Mouse (Mus musculus): ENCODE measurements at regions not wholly inside any gene's neighbourhood (a gene's known extent, or its start where the extent isn't known, plus 50 kb on each side); places are given as distances from the start of the nearest gene placed in this dataset.
A peak's percentile ranks its signal among the peaks of the same experiment; 100 is the strongest.

- DNase-seq (ENCODE audit: low spot score): peak; percentile 1
Measured at GRCm38 (mm10) chr10:126641792-126642289, 259.3 kb downstream of the Atp23 start.

GRCm38 (mm10) chr10:126634731-126635130 lies 266.4 kb downstream of the Atp23 start:
- no peak for DNase-seq (ENCODE audit: low spot score)

DNA sequence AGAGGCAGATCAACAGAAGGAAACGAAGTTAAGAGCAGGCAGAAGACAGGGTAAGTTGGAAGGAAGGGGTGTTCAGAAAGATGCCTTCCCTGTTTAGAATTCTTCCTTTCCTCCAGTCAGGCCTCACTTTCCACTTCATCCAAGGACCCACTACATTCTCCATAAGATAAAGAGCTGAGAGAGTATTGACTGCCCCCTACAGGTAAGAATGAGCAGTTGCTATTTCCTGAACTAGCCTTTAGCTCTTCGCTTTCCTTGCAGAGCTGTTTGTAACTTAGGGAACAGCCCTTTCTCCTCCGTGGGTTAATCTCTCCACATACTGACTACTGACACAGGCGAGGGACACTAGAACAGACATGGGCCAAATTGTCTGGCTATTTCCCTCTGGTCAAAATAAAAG lies 273.1 kb downstream of the Atp23 start:
- no peak for DNase-seq (ENCODE audit: low spot score)

- no peak for DNase-seq (ENCODE audit: low spot score)
Measured at GRCm38 (mm10) chr10:126625466-126625865, 275.7 kb downstream of the Atp23 start.

DNA sequence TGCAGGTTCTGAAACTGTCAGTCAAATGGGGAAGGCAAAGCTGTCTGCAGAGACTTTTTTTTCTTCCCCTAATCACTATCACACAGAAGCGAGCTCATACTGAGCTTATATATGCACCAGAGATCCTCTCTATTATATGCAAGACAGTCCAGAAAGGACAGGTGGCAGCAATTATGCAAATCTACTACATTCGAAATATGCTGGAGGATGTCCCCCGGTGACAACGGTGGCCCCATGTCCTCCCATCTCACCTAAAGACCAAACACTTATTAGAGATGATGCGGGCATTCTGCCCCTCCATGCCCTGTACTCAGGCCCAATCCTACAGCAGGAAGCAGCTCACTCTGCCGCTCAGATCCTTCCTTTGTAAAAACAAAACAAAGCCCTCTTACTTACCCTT lies 280.4 kb downstream of the Atp23 start:
- no peak for DNase-seq (ENCODE audit: low spot score)

DNA sequence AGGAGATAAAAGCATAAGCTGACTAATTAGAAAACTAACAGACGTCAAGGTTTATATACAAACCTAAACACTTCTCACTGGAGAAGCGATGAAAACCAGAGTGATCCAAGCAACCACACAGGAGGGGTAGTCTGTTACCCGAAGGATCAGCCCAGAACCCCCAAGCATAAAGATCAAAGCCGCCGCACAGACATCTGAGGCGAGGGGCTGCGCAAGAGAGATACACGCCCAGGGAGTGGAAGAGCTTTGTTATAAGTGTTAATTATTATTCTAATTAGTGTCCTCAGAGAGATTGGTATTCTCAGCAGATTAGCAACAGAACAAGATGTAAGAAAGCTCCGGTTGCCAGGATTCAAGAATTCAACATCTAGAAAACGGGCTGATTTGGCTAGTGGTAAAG lies 281.2 kb downstream of the Atp23 start:
- DNase-seq (ENCODE audit: low spot score): no peak

DNA sequence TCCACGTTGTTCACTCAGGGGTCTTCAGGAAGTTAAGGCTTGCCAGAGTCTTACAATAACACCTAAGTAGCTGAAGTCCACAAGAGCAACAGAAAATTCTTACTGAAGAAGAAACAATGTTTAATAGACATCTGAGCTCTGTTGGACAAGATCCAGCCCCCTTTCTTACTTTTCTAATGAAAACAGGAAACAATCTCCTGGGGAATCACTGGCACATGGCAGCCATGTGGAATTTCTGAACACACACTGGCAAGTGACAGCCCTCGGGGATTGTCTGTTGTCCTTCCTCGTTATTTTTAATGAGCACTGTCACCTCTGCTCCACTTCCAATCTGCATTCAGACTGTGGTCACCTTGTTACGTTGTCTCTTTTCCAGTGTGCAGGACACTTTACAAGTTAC lies 288.9 kb downstream of the Atp23 start:
- no peak for DNase-seq (ENCODE audit: low spot score)

GRCm38 (mm10) chr10:126610506-126610905 lies 290.6 kb downstream of the Atp23 start:
- DNase-seq (ENCODE audit: low spot score): no peak

- no peak for DNase-seq (ENCODE audit: low spot score)
Measured at GRCm38 (mm10) chr10:126599686-126600085, 301.5 kb downstream of the Atp23 start.

DNA sequence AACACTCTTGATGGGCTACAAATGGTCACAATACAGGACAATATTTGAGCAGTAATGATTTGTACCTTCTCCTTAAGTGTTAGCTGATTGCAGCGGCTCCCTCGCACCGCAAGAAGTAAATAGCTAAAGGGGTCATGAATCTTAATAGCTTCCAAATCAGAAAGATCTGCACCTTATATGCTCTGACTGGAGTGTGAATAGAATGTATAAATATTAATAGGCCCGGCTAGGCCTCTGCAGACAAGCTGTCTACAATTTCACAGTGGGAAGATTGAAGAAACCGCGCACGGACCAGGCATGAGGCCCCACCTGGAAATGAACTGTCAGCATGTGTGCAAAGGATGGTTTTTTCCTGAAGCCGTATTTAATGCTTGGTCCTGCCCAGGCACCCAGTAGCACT lies 333.0 kb downstream of the Atp23 start:
- DNase-seq (ENCODE audit: low spot score): no peak

GRCm38 (mm10) chr10:126565326-126565725 lies 335.8 kb downstream of the Atp23 start:
- DNase-seq (ENCODE audit: low spot score): no peak

- no peak for DNase-seq (ENCODE audit: low spot score)
Measured at GRCm38 (mm10) chr10:126555080-126555479, 346.1 kb downstream of the Atp23 start.

DNA sequence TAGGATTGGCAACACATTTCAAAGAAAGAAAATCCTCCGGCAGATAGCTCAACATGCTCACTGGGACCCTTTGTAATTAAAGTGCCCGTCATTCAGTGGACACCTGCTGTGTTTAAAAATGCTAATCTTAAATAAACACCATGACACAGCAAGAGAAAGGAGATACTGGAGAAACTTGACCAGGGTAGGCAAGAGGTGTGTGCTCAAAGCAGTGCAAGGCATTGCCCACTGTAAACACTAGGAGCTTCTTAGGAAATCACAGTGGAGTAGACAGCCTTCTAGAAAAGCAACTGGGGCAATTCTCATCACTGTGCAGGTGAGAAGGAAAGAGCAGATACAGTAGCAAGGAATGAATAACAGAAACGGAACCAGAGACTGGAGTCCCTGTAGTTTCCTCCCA lies 369.2 kb downstream of the Atp23 start:
- no peak for DNase-seq (ENCODE audit: low spot score)

- DNase-seq (ENCODE audit: low spot score): peak; percentile 16
Measured at GRCm38 (mm10) chr10:126531368-126531767, 369.8 kb downstream of the Atp23 start.

GRCm38 (mm10) chr10:126528801-126529200 lies 372.4 kb downstream of the Atp23 start:
- DNase-seq (ENCODE audit: low spot score): no peak

DNA sequence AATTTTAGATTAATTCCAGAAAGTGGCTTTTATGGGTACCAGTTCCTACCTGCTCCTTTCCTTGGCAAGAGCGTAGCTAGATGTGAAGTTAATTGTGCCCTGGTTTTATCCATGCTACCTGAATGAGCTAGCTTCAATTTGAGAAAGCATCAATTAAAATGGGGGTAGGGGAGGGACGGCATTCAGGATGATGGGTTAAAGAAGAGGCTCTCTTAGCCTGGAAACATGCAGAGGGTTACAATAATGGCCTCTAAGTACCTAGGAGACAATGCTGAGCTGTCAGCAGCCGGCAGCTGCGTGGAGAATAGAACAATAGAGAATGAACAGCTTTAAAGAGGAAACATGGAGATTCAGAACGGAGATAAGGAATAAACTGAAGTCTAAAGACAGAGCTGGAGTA lies 375.0 kb downstream of the Atp23 start:
- DNase-seq (ENCODE audit: low spot score): no peak

- no peak for DNase-seq (ENCODE audit: low spot score)
Measured at GRCm38 (mm10) chr10:126521836-126522815, 379.0 kb downstream of the Atp23 start.

DNA sequence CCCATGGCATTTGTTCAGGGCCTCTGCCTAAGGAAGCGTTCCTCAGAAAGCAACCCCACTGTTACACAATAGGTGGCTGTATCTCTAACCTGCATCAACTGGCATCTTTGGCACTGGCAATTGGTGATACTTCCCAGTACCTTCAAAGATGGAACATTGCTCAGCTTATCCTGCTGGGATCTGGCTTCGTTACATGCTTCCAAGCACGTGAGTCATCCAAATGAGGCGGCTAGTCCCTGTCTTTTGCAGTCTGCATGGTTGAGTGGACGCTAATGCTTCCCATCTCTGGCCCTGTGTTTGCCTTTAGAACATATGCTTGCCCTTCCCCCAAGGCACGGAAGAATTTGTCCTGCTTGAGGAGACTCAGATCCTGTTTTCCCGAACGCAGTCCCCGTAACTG lies 380.2 kb downstream of the Atp23 start:
- no peak for DNase-seq (ENCODE audit: low spot score)

- no peak for DNase-seq (ENCODE audit: low spot score)
Measured at GRCm38 (mm10) chr10:126513185-126513584, 388.0 kb downstream of the Atp23 start.

- DNase-seq (ENCODE audit: low spot score): peak; percentile 90
Measured at GRCm38 (mm10) chr10:126511511-126511910, 389.6 kb downstream of the Atp23 start.

- no peak for DNase-seq (ENCODE audit: low spot score)
Measured at GRCm38 (mm10) chr10:126505988-126506387, 395.2 kb downstream of the Atp23 start.

DNA sequence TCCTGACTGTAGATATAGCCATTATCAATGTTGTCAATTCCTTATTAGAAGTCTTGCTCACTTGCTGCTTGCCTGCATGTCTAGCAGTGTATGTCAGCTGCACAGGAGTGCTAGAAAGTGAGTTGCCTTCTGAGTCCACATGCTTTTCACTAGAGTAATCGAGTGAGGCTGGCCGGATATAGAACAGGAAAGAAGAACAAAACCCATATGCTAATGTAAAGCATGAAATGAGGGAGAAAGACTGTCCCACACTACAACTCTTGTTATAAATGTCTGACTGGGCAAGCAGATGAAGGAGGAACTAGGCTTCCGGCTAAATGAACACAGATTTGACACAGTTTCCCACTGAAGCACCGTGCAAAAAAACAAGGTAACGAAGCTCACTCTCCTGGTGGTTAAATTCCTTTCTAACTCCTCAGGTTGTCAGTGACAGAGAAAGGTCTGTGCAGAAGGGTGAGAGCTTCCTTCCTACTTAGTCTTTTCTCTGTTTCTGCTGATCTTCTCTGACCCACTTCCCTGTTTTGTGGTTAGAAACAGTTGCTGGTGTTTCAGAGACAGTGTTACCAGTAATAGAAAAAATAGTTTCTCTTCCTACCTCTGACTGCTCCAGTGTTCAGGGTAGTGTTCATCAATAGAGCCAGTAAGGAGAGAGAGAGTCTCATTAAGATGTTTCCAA lies 399.0 kb downstream of the Atp23 start:
- peak; percentile 11 for DNase-seq (ENCODE audit: low spot score)

DNA sequence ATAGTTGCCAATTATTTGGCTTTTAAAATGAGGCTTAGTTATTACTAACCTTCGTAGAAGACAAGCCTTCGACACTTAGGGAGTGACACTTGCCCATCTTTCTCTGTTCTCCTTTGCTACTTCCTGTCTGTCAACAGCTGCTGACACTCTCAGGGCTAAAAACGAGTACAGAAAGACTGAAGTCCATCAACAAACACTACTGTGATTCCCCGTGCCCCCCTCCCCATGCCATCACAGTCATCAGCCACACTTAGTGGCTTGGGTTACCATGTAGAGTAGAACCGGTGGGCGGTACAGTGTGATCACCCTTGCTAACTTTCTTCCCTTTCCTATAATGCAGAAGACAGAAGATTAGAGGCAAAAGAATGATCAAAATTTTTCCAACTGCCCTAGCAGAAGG lies 402.4 kb downstream of the Atp23 start:
- no peak for DNase-seq (ENCODE audit: low spot score)
